Mouse (Mus musculus) thymus, postnatal 10 days (tissue): ENCODE measurements at regions not wholly inside any gene's neighbourhood (a gene's known extent, or its start where the extent isn't known, plus 50 kb on each side); places are given as distances from the start of the nearest gene placed in this dataset.

ENCODE experiments used
- DNase-seq, 2 experiments: peaks; one replicate each; pipeline ENCODE4 v3.0.0; 2021; ENCODE audit warnings: low spot score in 2 of 2

DNA sequence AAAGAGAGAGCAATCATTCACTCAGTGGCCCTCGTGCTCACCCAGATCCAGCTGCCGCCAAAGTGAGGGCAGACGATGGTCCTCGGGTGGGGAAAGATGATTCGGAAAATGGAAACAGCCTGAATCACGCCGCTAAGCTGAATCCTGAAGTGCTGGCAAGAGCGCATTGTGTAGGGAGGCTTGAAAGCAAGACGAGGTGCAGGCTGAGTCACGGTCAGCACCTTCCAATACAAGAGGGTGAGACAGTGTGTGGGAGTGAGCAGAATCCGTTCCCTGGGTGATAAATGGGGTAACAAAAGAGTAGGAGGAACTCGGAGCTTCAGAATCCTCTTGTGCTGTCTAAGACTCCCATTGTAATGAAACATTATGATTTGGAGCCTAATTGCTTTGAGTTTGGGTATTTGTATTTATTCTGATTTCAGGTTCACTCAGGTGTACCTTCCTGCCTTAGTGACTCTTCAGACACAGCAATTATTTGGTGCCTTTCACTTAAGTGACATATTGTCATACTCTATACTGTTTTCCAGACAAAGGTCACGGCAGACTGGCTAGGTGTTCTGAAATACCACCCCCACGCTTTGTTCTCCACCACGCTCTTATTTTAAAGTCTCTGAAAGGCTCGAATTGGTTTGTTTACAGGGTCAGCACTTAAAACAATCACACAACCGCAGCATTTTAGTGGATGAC, 70.0 kb downstream of the Mbip start:
- DNase-seq = no peak

DNA sequence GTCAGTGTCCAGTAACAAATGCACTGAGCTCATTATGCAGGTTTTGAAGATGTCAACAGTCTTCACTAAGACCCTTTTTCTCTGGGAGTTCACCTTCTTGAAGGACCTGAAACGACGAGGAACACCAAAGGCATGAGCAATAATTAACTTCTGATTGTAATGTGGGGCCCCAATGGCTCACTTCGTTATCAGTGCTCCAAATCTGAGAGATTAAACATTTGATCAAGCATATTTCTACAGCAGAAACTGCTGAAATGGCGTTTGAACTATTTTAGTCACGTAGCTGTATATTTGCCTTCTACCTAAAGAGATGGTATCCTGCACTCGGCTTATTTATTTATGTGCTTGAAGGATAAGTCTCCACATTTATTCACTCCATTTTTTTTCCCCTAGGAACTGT, 80.6 kb downstream of the Mbip start:
- no peak for DNase-seq

GRCm38 (mm10) chr12:56261471-56261870, 84.2 kb downstream of the Mbip start:
- DNase-seq = no peak

- no peak for DNase-seq
Measured at GRCm38 (mm10) chr12:56258401-56259050, 87.2 kb downstream of the Mbip start.

DNA sequence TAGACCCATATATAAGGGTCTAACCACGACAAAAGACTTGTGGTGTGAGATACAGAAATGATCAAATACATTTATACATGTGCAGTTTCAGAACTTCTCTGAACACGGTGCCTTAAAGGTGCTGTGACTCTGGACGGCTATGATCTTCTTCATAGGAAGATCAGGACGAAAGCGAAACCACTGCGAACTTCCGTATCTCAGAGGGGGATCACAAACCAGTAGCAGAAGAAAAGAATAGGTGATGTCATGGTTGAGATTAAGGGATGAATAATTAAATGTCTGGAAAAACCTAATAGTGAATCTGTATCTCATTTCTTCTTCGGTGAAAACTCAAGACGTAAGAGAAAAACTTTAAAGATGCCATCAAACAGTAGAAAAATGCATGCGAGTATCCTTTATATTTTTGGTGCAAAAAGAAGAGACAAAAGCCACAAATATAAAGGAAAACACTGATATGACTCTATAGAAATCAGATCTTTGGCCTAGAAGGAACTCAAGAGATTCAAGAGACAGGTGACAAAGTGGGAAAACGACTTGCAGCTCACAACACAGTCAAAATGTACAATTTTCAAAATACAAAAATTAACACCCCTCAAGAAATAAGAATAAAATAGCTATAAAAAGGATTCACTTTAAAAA, 89.3 kb downstream of the Mbip start:
- DNase-seq = no peak

GRCm38 (mm10) chr12:56252612-56253444, 92.9 kb downstream of the Mbip start:
- no peak for DNase-seq

- DNase-seq = no peak
Measured at GRCm38 (mm10) chr12:56250262-56250661, 95.4 kb downstream of the Mbip start.

DNA sequence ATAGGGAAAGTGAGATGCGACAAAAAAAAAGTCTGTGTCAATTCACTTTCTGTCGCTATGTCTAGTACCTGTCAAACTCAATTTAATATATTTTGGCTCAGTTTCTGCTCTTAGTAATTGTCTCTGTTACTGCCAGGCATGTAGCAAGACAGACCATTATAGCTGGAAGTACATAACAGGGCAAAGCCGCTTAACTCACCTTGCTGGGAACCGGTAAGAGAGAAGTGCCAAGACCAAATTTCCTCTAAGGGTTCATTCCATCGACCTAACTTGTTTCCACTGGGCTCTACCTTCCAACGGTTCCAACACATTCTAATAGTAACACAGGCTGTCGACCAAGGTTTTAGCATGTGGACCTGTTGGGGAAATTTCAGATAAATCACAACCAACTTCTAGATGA, 99.3 kb downstream of the Mbip start:
- DNase-seq = no peak

- no peak for DNase-seq
Measured at GRCm38 (mm10) chr12:56242803-56243202, 102.9 kb downstream of the Mbip start.

- no peak for DNase-seq
Measured at GRCm38 (mm10) chr12:56241735-56242134, 104.0 kb downstream of the Mbip start.

GRCm38 (mm10) chr12:56240206-56240605, 105.5 kb downstream of the Mbip start:
- no peak for DNase-seq

- DNase-seq = no peak
Measured at GRCm38 (mm10) chr12:56234571-56234970, 111.1 kb downstream of the Mbip start.

DNA sequence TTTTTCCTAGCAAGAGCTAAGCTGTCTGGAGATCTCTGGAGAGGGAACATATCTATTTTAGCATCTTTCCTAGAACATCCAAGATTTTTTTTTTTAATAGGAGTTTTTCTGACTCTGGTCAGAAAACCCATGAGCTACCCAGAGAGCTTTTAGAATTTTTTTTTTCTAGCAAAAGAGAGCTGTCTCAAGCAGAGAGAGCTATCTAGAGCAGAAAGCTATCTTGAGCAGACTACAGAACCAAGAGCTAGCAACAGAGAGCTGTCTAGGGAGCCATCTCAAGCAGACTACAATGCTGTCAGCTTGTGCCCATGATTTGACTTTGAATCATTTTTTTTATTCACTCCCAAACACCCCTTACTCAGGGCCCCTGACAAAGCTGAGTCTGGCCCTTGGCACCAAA, 112.5 kb downstream of the Mbip start:
- no peak for DNase-seq

DNA sequence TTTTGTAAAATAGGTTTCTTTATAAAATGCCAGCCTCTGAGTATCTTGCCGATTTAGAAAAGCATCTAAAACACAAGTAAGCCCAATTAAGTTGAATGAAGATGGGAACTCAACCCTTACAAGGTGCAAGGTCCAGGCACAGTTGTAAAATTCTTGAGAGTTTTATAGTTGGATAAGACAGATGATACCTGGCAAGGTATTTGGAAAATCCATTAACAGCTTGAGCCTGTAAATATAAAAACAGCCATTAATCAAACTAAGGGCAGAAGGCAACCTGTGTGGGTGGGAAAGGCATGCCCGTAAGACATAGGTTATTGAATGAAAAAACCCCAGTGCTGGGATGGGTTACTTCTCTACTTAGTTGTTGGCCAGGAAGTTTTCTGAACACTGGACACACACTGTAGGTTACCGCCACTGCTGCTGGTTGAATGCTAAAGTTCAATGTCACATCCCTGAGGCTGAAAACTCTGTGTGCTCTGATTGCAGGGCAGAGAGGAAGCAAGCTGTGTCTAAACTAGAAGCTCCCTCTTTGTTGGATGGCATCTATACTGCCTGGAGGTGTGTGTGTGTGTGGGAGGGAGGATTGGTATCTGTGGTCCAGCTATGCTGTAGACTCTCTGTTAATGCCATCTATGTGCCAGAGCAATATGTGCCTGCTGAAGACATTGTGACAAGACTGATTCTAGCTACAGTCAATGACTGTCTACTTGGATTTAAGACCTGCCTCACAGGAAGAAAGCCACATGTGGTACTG, 121.4 kb downstream of the Mbip start:
- DNase-seq = no peak

DNA sequence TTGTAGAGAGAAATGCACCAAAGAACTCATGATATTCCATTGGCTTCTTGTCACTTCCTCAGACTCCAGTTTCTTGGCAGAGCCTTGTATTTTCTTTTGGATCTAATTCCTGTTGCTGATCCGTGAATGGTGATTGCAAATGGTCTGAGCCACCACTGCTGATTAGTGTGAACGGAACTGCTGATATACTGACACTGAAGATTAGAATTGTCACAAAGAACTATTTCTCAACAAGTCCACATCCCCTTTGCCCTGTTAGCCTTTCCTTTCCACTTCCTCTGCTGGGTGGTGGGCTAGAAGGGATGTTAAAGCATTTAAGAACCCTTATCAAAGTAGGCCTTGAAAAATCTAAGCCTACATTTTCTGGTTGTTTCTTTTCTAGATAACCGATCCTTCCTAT, 152.2 kb downstream of the Mbip start:
- no peak for DNase-seq

DNA sequence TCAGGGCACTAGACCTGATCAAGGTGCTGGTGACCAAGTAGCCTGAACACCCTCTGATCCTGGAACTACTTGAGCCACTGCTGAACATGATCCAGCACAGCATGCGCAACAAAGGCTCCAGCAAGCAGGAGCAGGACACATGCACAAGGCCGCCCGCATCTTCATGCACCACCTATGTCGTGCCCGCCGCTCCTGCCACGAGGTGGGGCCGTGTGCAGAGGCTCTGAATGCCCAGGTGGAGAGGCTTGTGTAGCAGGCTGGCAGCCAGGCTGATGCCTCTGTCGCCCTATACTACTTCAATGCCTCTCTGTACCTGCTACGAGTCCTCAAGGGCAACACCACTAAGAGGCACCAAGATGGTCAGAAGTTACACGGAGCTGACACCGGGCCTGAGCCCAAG, 156.1 kb downstream of the Mbip start:
- no peak for DNase-seq

- no peak for DNase-seq
Measured at GRCm38 (mm10) chr12:56160736-56161135, 185.0 kb downstream of the Mbip start.

DNA sequence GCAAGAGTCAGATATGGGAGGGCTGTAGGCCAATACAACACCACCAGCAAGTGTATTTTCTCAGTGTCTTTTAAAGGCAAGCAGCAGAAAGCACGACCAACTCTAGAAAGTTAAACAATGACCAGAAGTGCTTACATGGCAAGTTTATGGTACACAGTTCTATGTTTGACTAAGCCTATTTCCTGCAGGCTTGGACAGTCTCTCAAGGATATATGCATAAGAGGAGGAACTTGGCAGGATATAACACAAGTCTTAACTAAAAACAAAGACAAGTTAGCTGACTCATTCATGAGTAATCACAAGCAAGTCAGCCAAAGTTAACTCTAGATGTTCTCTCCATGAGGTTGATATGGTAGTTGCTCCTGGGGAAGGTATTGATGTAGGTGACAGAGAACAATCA, 201.3 kb downstream of the Mbip start:
- no peak for DNase-seq

DNA sequence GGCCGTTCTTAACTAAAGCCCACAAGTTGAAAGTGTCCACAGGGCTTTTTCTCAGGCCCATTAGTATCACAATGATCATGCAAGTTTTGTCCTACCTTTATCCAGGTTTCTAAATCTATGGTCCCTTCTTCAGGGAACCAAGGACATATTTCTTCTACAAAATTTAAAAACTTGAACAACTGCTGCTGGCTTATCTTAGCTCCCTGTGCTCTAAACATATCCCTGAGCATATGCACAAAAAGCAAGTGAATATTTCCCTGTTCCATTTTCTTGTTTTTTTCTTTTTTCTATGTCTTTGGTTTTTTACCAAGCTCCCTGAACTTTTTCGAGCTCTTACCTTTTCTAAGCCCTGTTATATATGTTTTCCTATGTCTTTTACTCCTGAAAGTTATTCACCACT, 201.9 kb downstream of the Mbip start:
- no peak for DNase-seq

GRCm38 (mm10) chr12:56114446-56114845, 231.2 kb downstream of the Mbip start:
- DNase-seq = no peak

DNA sequence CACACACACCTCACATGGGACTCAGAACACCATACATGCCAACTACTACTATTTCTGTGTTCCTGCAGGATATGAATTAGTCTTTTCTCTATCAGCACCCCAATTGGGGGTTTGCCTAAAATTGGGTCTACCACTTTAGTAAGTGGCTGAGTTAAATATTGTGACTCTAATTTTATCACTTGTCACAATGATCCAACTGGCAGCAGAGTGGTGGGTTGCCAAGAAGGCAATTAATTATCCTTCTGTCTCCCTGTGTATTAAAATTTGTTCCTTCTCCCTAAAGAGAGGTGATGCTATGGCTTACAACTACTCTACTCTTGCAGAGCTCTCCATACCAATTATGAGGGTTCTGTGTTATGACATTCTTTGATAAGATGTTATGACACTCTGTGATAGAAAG, 245.3 kb downstream of the Brms1l start:
- DNase-seq = no peak

GRCm38 (mm10) chr12:56064183-56064582, 228.1 kb downstream of the Brms1l start:
- no peak for DNase-seq
